Mouse (Mus musculus) urinary bladder, postnatal 4 days (tissue): ENCODE measurements at regions not wholly inside any gene's neighbourhood (a gene's known extent, or its start where the extent isn't known, plus 50 kb on each side); places are given as distances from the start of the nearest gene placed in this dataset.

Source experiments
- DNase-seq, 2 experiments: peaks; one replicate each; pipeline ENCODE4 v3.0.0; 2021 to 2022; ENCODE audit warnings: low spot score in 2 of 2

GRCm38 (mm10) chr5:73928691-73929090 lies 139.5 kb downstream of the Usp46 start:
- no peak for DNase-seq

DNA sequence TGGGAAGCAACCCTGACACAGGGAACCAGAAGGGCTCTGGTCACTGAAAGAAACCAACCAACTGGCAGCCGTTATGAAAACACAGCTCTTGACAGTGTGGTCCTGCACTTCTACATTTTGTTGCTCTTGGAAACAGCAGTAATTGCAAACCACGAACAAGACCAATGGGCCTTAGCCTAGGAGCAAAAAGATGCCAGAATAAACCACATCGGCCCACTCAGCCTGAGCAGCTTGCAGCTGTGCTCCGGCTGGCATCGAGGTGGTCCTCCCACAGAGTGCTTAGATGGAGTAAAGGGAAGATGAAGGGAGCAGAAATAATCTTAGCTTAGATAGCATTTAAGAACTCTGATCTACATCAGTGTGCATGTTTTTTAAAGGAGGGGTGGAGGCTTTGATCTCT lies 138.0 kb downstream of the Usp46 start:
- no peak for DNase-seq

- no peak for DNase-seq
Observed at GRCm38 (mm10) chr5:73937799-73938198, 130.4 kb downstream of the Usp46 start.

- no peak for DNase-seq
Observed at GRCm38 (mm10) chr5:73938450-73938849, 129.8 kb downstream of the Usp46 start.

DNA sequence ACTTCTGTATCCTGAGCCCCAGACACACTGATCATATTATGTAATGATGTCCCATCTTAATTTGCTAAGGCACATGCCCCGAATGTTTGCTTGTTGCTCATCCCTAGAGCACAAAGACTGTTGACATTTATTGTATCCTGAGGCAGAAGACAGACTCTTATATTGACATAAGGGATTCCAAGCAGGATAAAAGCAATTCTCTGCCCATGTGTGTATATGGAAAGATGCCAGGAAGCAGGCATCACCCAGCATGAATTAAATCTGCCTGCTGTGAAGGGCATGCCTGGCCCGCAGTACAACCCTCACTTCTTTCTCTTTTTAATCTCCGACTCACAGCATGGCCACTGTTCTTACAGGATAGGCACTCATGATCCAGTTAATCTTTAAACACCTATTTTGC lies 125.3 kb downstream of the Usp46 start:
- DNase-seq: no peak

DNA sequence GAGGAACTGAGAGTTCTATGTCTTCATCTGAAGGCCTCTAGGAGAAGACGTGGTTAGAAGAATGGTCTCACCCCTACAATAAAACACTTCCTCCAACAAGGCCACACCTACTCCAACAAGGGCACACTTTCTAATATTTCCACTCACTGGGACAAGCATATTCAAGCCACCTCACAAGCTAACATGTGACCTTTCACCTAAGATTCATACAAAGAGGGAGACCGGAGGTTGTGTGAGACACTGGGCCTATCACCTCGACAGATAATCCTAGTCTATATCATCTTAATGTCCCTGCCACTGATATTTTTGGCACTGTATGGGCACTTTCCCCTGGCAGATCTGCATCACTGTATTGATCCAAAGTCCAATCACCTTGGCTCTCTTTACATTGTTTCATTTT lies 122.6 kb downstream of the Usp46 start:
- DNase-seq: no peak

DNA sequence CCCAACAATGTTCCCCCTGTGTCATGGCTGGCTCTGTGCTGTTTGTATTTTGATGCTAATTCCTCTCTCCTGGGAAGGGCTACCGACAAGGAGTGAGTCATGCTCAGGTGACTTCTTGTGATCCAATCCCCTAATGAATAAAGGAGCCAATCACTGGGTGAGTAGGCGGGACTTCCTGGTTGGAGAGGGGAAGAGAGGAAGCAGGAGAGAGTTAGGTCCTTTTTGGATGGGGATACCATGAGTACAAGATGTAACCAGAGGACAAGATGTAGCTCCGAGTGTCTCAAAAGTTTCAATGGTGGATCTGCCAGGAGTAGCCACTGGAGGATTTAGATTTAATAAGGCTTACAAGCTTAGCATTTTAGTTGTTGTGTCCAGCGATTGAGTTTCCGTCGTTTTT lies 122.1 kb downstream of the Usp46 start:
- DNase-seq: no peak

DNA sequence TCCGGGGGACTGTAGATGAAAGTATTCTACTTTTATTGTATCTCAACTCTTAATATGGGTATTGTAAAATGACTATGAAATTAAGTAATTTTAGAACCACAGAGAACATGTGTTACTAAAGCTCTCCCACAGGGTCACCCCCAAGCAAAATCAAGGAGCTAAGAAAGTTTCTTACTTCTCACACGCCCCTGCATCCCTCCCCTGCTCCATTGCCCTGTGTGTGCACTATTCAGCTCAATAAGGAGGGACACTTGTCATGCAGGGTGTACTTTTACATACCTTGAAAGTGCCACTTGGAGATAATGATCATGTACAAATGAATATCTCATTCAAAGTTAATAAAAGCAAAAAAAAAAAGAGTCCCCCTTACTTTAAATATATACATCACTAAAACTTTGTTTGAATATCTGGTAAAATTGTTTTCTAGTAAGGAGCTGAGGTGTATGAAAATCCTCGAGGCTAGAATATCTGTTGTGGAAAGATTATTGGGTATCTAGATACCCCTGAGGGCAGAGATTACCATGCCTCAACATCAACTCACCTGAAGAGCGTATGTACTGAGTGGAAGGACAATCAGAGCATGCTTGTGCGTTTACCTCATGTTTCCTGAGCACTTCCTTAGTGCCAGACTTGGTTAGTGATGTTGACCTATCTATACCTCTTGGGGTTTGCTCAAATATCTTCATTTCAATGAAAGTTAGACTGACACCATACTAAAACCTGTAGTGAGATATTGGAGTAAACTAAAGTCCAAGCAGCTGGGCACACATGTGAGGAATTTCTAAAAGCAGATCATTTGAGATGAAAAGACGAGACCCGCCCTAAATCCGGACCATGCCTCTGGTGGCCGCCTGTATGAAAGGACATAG lies 120.0 kb downstream of the Usp46 start:
- DNase-seq: no peak
